Mouse (Mus musculus): ENCODE results near the gene Cttnbp2. TPM values are rescaled to one million over a fixed set of nuclear protein-coding genes. Genes with fewer than 3 reads are reported as not detected.
A peak's percentile ranks its signal among the peaks of the same experiment; 100 is the strongest.

Gene Cttnbp2
- 44.6 and 50.9 TPM in 2 replicates for polyA plus RNA-seq (2015; fragmentation: Nextera tagmentation; extraction: Ambion mirVana)

DNA sequence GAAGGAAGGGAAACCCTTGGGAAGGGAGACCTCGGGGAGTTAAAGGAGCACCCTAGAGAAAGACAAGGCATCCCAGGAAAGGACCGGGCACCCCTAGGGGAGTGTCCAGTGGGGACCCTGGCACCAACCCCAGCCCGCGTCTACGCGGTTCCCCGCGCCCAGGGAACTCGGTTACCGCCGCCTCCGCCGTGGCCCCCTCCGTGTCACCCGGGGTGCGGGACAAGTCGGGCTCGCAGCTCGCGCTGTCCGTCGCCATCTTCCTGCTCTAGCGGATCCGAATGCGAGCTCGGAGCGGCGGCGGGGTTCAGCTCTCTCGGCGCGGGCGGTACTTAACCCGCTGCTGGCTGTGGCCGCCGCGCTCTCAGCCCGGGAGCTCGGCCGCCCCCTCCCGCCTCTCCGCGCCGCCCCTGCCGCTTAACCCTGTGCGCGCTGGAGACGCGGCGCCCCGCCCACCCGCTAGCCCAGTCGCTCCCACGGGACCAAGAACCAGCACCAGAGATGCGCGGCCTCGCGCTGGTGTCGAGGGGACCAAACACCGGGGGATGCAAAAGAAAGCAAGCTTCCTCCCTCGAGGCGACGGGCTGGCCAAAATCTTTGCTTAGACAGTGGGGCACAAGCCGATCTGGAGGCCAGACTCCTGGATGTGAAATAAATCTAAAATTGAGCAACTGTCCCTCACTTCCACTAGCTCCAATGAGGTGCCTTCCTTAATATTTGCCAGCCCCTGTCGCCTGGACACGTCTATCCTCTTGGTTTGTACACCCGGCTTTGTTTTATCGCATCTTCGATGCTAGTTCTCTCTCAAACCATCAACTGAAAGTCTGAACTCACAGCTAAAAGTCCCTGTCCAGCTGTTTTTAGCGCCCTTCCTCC, at the start of gene Cttnbp2:
TSS of gene Cttnbp2 (minus strand) at position 364 of the 873 bp plus-strand sequence.
- H3K4me3 ChIP-seq = peak within 1 kb of the TSS; percentile 87
- H3K27ac ChIP-seq = peak within 1 kb of the TSS; percentile 90
- no peaks in the 10 kb centered on the region for H3K27me3 ChIP-seq
- peak within 1 kb of the TSS; percentile 94 for H3K9ac ChIP-seq
- WGBS = 1% methylated on average over 67 of the region's 70 CpGs
- H3K4me2 ChIP-seq = peak within 1 kb of the TSS; percentile 71
- H3K9me3 ChIP-seq = peaks cover 10% of the 10 kb centered on the region; the same call in 1 of the 2 replicates
- H3K36me3 ChIP-seq = no peaks in the 10 kb centered on the region
- peak; percentile 95 for ATAC-seq (ENCODE audit: low FRiP score)
- peaks cover 25% of the 10 kb centered on the region for H3K4me1 ChIP-seq (replicated peaks)

DNA sequence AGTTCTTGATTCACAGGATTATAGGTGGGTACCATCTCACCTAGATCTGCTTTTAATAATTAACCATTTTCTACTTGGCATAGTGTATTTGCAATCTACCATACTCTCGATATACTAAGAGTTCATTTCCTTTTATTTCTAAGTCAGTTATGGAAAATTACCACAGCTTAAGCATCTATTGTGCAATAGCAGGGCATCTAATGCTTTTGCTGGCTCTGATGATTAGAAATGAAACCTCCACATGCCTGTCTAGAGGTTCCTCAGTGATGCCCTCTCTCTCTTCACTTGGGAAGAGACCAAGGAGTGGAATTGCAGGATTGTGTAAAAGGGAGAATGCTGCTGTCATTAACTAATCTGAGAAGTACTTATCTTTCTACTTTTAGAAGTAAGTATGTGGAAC, 44.4 kb upstream of the Cttnbp2 start:
- H3K4me1 ChIP-seq (replicated peaks) = no peaks in the 10 kb centered on the region
- no peak overlapping the region for H3K27ac ChIP-seq
- no peaks in the 10 kb centered on the region for H3K27me3 ChIP-seq
- 100% methylated on average over 1 of the region's 1 CpGs for WGBS
- no peak overlapping the region for H3K4me3 ChIP-seq
- no peak overlapping the region for H3K9ac ChIP-seq
- no peaks in the 10 kb centered on the region for H3K36me3 ChIP-seq
- no peaks in the 10 kb centered on the region for H3K9me3 ChIP-seq
- no peak overlapping the region for H3K4me2 ChIP-seq
- no peak for ATAC-seq (ENCODE audit: low FRiP score)

DNA sequence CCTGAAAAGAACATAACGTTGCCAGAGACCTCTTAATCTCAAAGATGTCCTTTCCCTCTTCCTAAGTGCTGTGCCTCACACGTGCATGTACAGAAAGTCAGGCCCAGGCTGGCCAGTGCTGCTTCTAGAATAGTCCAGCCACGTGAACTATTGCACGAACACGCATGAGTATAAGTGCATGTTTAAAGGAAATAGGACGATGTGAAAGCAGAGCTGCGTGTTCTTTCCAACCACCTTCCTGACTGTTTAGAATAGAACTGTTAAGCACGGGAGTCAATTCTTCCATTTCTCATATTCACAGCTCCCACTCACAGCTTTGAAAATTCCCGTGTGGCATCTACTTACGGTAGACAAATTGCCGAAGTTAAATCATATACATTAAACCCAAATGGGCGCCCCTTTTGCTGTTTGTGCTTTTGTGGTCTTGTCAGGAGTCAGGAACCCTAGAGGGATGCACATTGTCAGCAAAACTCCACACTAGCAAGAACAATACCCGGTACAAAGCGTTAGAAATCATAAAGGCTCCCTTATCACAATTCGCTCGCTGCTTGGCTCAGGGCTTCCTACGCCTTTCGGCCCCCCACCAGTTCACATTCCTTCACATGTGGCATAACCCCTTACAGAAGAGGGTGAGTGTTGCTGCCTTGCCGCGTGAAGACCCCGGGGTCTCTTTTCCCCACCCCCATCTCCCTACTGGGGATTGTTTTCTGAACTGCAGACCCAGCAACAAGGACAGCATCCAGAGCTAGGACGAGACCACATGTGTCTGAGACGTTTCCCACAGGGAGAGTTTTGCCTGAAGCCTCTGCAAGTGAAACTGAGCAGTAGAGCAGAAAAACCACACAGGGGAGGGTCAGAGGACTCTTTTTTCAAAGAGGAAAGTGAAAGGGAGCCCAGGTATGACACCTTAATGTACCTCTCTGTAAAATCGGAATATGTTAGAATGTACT, 33.1 kb upstream of the Cttnbp2 start:
- Histone ChIP-seq H3K9me3 (no peaks in the 10 kb centered on the region), H3K27me3 (no peaks in the 10 kb centered on the region), H3K4me2 (peak overlapping the region; percentile 50), H3K4me3 (peak overlapping the region; percentile 14), H3K27ac (peak overlapping the region; percentile 30; the same call in 1 of the 2 replicates), H3K9ac (peak overlapping the region; percentile 55), H3K36me3 (no peaks in the 10 kb centered on the region), H3K4me1 (replicated peaks) (peaks cover 13% of the 10 kb centered on the region; the same call in 1 of the 2 replicates)
- ATAC-seq (ENCODE audit: low FRiP score) = peak; percentile 41; the same call in 1 of the 2 replicates
- WGBS = 46% methylated on average over 24 of the region's 24 CpGs

DNA sequence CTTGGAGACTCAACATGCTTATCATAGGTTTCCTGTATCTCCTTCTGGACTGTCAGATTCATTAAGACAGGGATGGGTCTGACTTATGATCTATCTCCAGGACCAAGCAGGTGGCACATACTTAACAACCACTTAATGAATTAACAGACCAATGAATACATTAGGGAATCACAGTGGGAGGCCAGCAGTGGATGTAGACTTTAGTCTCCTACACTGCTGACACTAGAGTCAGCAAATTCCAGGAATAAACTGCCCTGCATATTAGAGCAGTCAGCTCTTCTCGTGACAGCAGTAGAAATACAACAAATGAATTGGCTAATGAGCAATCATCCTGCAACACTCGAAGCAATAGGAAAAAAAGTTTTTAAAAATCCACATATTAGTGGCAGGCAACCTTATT, 29.2 kb upstream of the Cttnbp2 start:
- 66% methylated on average over 2 of the region's 2 CpGs for WGBS
- Histone ChIP-seq H3K4me1 (replicated peaks) (peaks cover 13% of the 10 kb centered on the region; the same call in 1 of the 2 replicates), H3K27ac (no peak overlapping the region), H3K9me3 (no peaks in the 10 kb centered on the region), H3K4me2 (no peak overlapping the region), H3K27me3 (no peaks in the 10 kb centered on the region), H3K9ac (no peak overlapping the region), H3K36me3 (no peaks in the 10 kb centered on the region), H3K4me3 (no peak overlapping the region)
- ATAC-seq (ENCODE audit: low FRiP score) = no peak

DNA sequence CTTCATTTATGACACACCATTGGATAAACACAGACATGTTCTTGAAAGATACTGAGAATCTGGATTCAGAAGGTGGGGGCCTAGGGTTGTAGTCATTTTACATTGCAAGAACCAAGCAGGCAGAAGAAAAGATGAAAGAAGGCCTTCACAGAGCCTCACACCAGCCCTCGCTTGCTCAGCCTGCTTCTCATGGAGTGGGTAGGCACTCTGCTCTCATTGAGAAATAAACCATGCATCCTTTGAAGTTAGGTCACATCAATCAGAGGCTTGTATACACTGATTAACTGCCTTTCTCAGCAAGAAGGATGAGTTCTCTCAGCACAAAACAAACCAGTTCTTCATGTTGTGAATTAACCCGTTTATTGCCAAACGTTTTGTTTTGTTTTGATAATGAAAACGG, 25.8 kb upstream of the Cttnbp2 start:
- no peaks in the 10 kb centered on the region for H3K9me3 ChIP-seq
- H3K4me1 ChIP-seq (replicated peaks) = no peaks in the 10 kb centered on the region
- no peak overlapping the region for H3K27ac ChIP-seq
- no peak overlapping the region for H3K9ac ChIP-seq
- H3K27me3 ChIP-seq = no peaks in the 10 kb centered on the region
- H3K4me3 ChIP-seq = no peak overlapping the region
- no peaks in the 10 kb centered on the region for H3K36me3 ChIP-seq
- 39% methylated on average over 4 of the region's 4 CpGs for WGBS
- H3K4me2 ChIP-seq = no peak overlapping the region
- ATAC-seq (ENCODE audit: low FRiP score) = no peak

DNA sequence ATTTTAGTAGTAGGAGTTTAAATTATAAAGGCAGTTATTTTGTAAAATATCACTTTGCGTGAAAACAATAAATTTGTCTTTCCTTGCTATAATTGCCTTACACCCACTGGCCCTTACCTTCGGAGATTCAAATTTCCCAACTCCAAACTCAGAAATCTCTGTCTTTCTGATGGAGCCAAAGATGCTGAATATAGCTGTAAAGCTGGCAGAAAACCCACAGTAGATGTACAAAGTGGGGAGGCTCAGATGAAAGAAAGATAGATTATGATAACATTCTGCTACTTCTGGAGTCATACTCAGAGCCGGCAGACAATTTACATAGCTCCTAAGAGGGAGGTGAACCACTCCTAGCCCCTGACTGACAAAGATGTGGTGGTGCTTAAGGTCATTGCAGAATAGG, 15.8 kb upstream of the Cttnbp2 start:
- no peak overlapping the region for H3K4me2 ChIP-seq
- no peaks in the 10 kb centered on the region for H3K9me3 ChIP-seq
- H3K4me3 ChIP-seq = no peak overlapping the region
- no peak overlapping the region for H3K27ac ChIP-seq
- H3K9ac ChIP-seq = no peak overlapping the region
- no peaks in the 10 kb centered on the region for H3K4me1 ChIP-seq (replicated peaks)
- H3K27me3 ChIP-seq = no peaks in the 10 kb centered on the region
- ATAC-seq (ENCODE audit: low FRiP score) = no peak
- 94% methylated on average over 3 of the region's 3 CpGs for WGBS
- no peaks in the 10 kb centered on the region for H3K36me3 ChIP-seq

DNA sequence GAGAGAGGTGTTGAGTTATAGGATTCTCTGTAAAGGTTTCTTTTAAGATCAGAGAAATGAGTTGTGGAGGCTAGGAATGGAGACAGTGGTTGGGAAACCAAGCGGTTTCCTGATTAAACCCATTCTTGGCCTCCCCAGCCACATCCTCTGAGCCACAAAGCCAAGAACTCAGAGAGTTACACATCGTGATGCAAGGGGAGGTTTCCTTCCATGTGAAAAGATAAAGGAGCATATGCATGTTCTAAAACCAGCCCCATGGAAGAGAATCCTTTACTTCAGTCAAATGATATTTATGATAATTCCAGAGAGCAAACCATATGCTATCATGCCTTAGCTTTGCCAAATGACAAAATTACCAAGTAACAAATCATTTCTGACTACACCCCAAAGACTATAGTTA, 3.0 kb upstream of the Cttnbp2 start:
- no peak overlapping the region for H3K4me2 ChIP-seq
- H3K27me3 ChIP-seq = no peaks in the 10 kb centered on the region
- ATAC-seq (ENCODE audit: low FRiP score) = no peak
- H3K4me1 ChIP-seq (replicated peaks) = peaks cover 17% of the 10 kb centered on the region
- no peak overlapping the region for H3K4me3 ChIP-seq
- no peaks in the 10 kb centered on the region for H3K36me3 ChIP-seq
- H3K27ac ChIP-seq = no peak overlapping the region
- 64% methylated on average over 2 of the region's 2 CpGs for WGBS
- peaks cover 11% of the 10 kb centered on the region; the same call in 1 of the 2 replicates for H3K9me3 ChIP-seq
- H3K9ac ChIP-seq = no peak overlapping the region

DNA sequence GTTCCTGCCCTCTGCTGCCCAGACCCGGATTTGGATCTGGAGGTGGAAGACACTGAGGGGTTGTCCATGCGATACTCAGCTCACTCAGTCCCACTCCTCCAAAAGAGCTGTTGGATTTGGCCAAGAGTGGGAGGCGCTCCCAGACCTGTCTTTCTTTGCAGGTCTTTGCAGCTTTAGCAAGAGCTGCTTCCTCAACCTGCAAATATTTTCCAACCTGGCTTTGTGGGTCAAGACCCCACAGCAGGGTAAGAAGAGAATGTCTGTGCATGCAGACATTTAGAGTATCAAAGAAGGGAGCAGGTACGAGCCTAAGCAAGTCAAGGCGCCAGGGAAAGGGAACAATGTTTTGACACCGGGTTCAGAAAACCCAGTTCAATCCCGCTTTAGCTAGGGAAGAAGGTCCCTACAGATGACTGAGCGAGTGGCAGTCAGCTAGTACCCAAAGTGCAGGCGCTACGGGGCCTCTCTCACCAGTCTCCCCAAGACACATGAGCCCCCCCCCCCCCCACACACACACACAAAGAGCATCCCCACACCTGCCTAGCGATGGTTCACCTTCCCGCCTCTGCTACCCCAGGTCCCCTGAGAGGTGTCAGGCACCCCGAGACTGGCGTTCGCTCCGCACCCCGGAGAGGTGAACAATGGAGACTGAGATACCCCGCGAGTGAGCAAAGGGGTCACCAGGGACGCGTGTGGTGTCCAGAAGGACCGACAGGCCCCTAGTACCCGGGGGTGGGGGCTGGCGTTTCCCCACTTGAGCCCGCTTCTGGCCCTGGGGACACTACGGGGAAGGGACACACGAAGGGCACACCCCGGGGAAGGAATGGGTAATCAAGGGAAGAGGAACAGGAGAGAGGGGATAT, 801 bp downstream of the Cttnbp2 start:
- peak; percentile 79 for ATAC-seq (ENCODE audit: low FRiP score)
- Histone ChIP-seq H3K4me2 (peak overlapping the region; percentile 71), H3K9ac (peak overlapping the region; percentile 94), H3K9me3 (0 out of 2 replicates have a peak, but pooled peaks cover 1% of the 10 kb centered on the region), H3K4me1 (replicated peaks) (peaks cover 25% of the 10 kb centered on the region), H3K36me3 (no peaks in the 10 kb centered on the region), H3K4me3 (peak overlapping the region; percentile 87), H3K27me3 (no peaks in the 10 kb centered on the region), H3K27ac (peak overlapping the region; percentile 90)
- WGBS = under 1% methylated on average over 28 of the region's 28 CpGs

DNA sequence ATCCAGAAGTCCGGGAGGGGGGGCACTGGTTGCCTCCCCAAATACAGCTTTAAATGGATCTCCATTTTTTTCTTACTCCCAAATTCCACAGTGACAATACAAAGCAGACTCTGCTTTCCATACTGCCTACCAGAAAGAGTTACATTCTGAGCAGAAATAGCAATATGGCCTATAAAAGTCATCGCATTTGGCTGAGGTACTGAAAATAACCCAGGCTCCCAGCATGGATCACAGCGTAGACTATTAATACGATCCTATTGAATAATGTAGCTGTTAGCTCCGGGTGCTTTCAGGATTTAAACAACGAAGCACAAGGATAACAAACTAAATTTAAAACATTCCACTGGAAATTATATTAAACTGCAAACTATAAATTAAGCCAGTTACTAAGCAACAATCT, 2.8 kb downstream of the Cttnbp2 start:
- ATAC-seq (ENCODE audit: low FRiP score) = no peak
- no peaks in the 10 kb centered on the region for H3K9me3 ChIP-seq
- WGBS = 81% methylated on average over 6 of the region's 6 CpGs
- H3K27me3 ChIP-seq = no peaks in the 10 kb centered on the region
- peaks cover 29% of the 10 kb centered on the region for H3K4me1 ChIP-seq (replicated peaks)
- H3K9ac ChIP-seq = peak overlapping the region; percentile 16; the same call in 1 of the 2 replicates
- peak overlapping the region; percentile 71 for H3K4me2 ChIP-seq
- H3K36me3 ChIP-seq = no peaks in the 10 kb centered on the region
- peak overlapping the region; percentile 4; the same call in 1 of the 2 replicates for H3K4me3 ChIP-seq
- H3K27ac ChIP-seq = no peak overlapping the region

DNA sequence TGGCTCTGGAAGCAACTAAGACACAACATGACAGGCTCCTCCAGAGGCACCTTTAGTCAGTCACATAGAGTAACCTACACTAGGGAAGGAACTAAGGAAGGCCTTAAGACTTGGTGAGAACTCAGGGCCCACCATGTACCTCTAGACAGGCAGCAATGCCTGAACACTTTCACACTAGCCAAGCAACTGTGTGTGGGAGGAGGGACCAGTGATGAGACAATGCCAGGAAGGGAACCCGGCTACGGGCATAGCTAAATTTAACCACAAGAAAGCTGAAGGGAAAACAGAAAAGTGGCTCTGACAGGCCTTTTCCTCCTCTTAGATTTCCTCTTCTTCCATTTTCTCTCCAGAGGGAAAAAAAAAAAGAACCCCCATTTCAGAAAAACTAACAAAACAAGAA, 6.6 kb downstream of the Cttnbp2 start:
- 81% methylated on average over 2 of the region's 2 CpGs for WGBS
- no peak overlapping the region for H3K4me3 ChIP-seq
- no peaks in the 10 kb centered on the region for H3K27me3 ChIP-seq
- no peaks in the 10 kb centered on the region for H3K36me3 ChIP-seq
- H3K9me3 ChIP-seq = no peaks in the 10 kb centered on the region
- no peak overlapping the region for H3K27ac ChIP-seq
- no peak overlapping the region for H3K9ac ChIP-seq
- no peak for ATAC-seq (ENCODE audit: low FRiP score)
- peaks cover 16% of the 10 kb centered on the region for H3K4me1 ChIP-seq (replicated peaks)
- H3K4me2 ChIP-seq = no peak overlapping the region

DNA sequence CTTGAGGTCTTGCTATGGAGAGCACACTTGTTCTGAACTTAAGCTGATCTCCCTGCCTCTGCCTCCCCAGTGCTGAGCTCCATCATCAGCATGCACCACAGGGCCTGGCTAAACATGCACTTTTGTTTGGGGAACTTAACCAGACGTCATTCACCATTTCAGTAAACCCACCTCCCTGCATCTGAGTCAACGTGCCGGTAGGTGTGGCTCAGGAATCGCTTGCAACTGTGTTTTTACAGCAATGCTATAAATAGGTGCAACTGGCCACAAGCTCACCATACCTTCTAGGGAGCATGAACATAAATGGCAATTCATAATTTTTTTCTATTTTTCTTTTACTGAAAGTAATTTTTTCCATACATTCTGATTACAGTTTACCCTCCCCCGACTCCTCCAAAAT, 14.8 kb downstream of the Cttnbp2 start:
- Histone ChIP-seq H3K9me3 (no peaks in the 10 kb centered on the region), H3K27me3 (no peaks in the 10 kb centered on the region), H3K9ac (no peak overlapping the region), H3K36me3 (peaks cover 24% of the 10 kb centered on the region), H3K4me3 (no peak overlapping the region), H3K27ac (no peak overlapping the region), H3K4me1 (replicated peaks) (no peaks in the 10 kb centered on the region), H3K4me2 (no peak overlapping the region)
- ATAC-seq (ENCODE audit: low FRiP score) = no peak
- WGBS = 72% methylated on average over 5 of the region's 5 CpGs
